Mouse (Mus musculus) myocyte (in vitro differentiated cells): Measurements from ENCODE around the gene Ccdc163. TPM values are rescaled to one million over a fixed set of nuclear protein-coding genes. Genes with fewer than 3 reads are reported as not detected.
"Not testable (repeated sequence)": the region's sequence is repeated elsewhere in the genome, so short reads cannot be mapped to it uniquely, and the experiment has no call there.

Experiments
- H3K27me3 ChIP-seq: one replicate; pipeline ENCODE4 v1.6.1; 2011; ENCODE audit not compliant: control insufficient read depth, insufficient read depth, insufficient read length
- H3K36me3 ChIP-seq: one replicate; pipeline ENCODE4 v1.6.1; 2011; ENCODE audit not compliant: control insufficient read depth, insufficient read depth
- H3K4me2 ChIP-seq: one replicate; pipeline ENCODE4 v1.6.1; 2011; ENCODE audit warnings: low read depth, control low read depth
- H3K4me3 ChIP-seq: one replicate; pipeline ENCODE4 v1.5.1; 2011; ENCODE audit warnings: mild to moderate bottlenecking, control low read depth, moderate library complexity
- H3K79me2 ChIP-seq: one replicate; pipeline ENCODE4 v1.6.1; 2011; ENCODE audit not compliant: control insufficient read depth, insufficient read depth
- H3ac ChIP-seq: one replicate; pipeline ENCODE4 v1.6.1; 2011; ENCODE audit not compliant: control insufficient read depth, insufficient read length
- CEBPB ChIP-seq: IDR thresholded peaks from 2 replicates; pipeline ENCODE4 v1.6.1; 2011; ENCODE audit warnings: mild to moderate bottlenecking, moderate library complexity; ENCODE audit not compliant: poor library complexity, insufficient read depth, severe bottlenecking
- E2F4 ChIP-seq: IDR thresholded peaks from one replicate; pipeline ENCODE4 v1.6.1; 2011; ENCODE audit warnings: mild to moderate bottlenecking, control low read depth, moderate library complexity; ENCODE audit not compliant: insufficient read depth
- MAX ChIP-seq: IDR thresholded peaks from one replicate; pipeline ENCODE4 v1.6.1; 2011; ENCODE audit warnings: low read depth, mild to moderate bottlenecking, control low read depth
- MYOD1 ChIP-seq, 3 experiments: IDR thresholded peaks; one replicate each; pipeline ENCODE4 v1.6.1; 2011; ENCODE audit warnings: control low read depth in 2 of 3, low read depth in 2 of 3, mild to moderate bottlenecking in 2 of 3, moderate library complexity in 1 of 3; ENCODE audit not compliant: insufficient read length in 2 of 3, control insufficient read depth in 1 of 3
- MYOG ChIP-seq, 3 experiments: IDR thresholded peaks; one replicate each; pipeline ENCODE4 v1.6.1; 2011; ENCODE audit warnings: control low read depth in 2 of 3, low read depth in 2 of 3, mild to moderate bottlenecking in 2 of 3; ENCODE audit not compliant: insufficient read length in 2 of 3, control insufficient read depth in 1 of 3, insufficient read depth in 1 of 3
- POLR2A ChIP-seq: IDR thresholded peaks from one replicate; pipeline ENCODE4 v1.6.1; 2011; ENCODE audit warnings: low read depth, mild to moderate bottlenecking, control low read depth, moderate library complexity; ENCODE audit not compliant: insufficient read length
- POLR2AphosphoS2 ChIP-seq: IDR thresholded peaks from one replicate; pipeline ENCODE4 v1.6.1; 2011; ENCODE audit warnings: low read depth, control low read depth; ENCODE audit not compliant: insufficient read length
- REST ChIP-seq: IDR thresholded peaks from one replicate; pipeline ENCODE4 v1.6.1; 2011; ENCODE audit warnings: mild to moderate bottlenecking, control low read depth, moderate library complexity; ENCODE audit not compliant: insufficient read depth, insufficient read length
- SRF ChIP-seq: IDR thresholded peaks from one replicate; pipeline ENCODE4 v1.6.1; 2011; ENCODE audit warnings: low read depth; ENCODE audit not compliant: control insufficient read depth, insufficient read length
- TCF12 ChIP-seq: IDR thresholded peaks from one replicate; pipeline ENCODE4 v1.6.1; 2011; ENCODE audit warnings: mild to moderate bottlenecking, control low read depth; ENCODE audit not compliant: poor library complexity, insufficient read depth, severe bottlenecking
- TCF3 ChIP-seq: IDR thresholded peaks from one replicate; pipeline ENCODE4 v1.6.1; 2011; ENCODE audit warnings: low read depth, control low read depth; ENCODE audit not compliant: insufficient read length
- USF1 ChIP-seq: IDR thresholded peaks from one replicate; pipeline ENCODE4 v1.6.1; 2011; ENCODE audit warnings: low read depth, mild to moderate bottlenecking, control low read depth, moderate library complexity
- polyA plus RNA-seq: library from polyadenylated mRNA; unstranded; fragments of >200 nt; fragmentation: generic; extraction: Trizol; gene quantifications from one replicate; pipeline ENCODE4 v1.2.1, GENCODE M21; 2012; ENCODE audit warnings: missing spikeins

Ccdc163 gene
- polyA plus RNA-seq, 1 experiment, result 18.9 TPM

GRCm38 (mm10) chr4:116677808-116678207, 30.5 kb upstream of the Ccdc163 start:
- no peaks in the 10 kb centered on the region for H3K27me3 ChIP-seq
- no peaks in the 10 kb centered on the region for H3K36me3 ChIP-seq
- no peak overlapping the region for H3K4me2 ChIP-seq
- H3K4me3 ChIP-seq, result no peak overlapping the region
- TF ChIP-seq REST (no peak), TCF3 (no peak), SRF (no peak), USF1 (no peak), MYOD1 (IDR thresholded peaks at IDR 0.05; ENCODE audit: control insufficient read depth in 1 of 3, insufficient read length in 2 of 3, low read depth in 2 of 3) (no peak), MAX (no peak), E2F4 (no peak), POLR2AphosphoS2 (no peak), POLR2A (no peak), CEBPB (no peak), MYOG (IDR thresholded peaks at IDR 0.05; ENCODE audit: control insufficient read depth in 1 of 3, insufficient read depth in 1 of 3, insufficient read length in 2 of 3, low read depth in 2 of 3) (no peak), TCF12 (no peak)
- H3ac ChIP-seq, result no peak overlapping the region
- H3K79me2 ChIP-seq, result no peaks in the 10 kb centered on the region

GRCm38 (mm10) chr4:116679141-116679540, 29.2 kb upstream of the Ccdc163 start:
- no peak overlapping the region for H3K4me2 ChIP-seq
- no peaks in the 10 kb centered on the region for H3K79me2 ChIP-seq
- no peak overlapping the region for H3ac ChIP-seq
- no peaks in the 10 kb centered on the region for H3K27me3 ChIP-seq
- TF ChIP-seq POLR2A, result no peak
- no peak for TF ChIP-seq USF1
- TF ChIP-seq E2F4, result no peak
- no peak for TF ChIP-seq MYOG (IDR thresholded peaks at IDR 0.05; ENCODE audit: control insufficient read depth in 1 of 3, insufficient read depth in 1 of 3, insufficient read length in 2 of 3, low read depth in 2 of 3)
- no peaks in the 10 kb centered on the region for H3K36me3 ChIP-seq
- H3K4me3 ChIP-seq, result no peak overlapping the region

- H3K4me2 ChIP-seq, H3K27me3 ChIP-seq, H3K79me2 ChIP-seq, H3K36me3 ChIP-seq, H3K4me3 ChIP-seq, H3ac ChIP-seq: not testable (repeated sequence)
Measured at GRCm38 (mm10) chr4:116680521-116680920, 27.8 kb upstream of the Ccdc163 start.

- TF ChIP-seq MYOD1 (IDR thresholded peaks at IDR 0.05; ENCODE audit: control insufficient read depth in 1 of 3, insufficient read length in 2 of 3, low read depth in 2 of 3), result no peak
- TF ChIP-seq MYOG (IDR thresholded peaks at IDR 0.05; ENCODE audit: control insufficient read depth in 1 of 3, insufficient read depth in 1 of 3, insufficient read length in 2 of 3, low read depth in 2 of 3), result no peak
- no peak for TF ChIP-seq E2F4
- TF ChIP-seq MAX, result no peak
- no peak for TF ChIP-seq TCF12
- no peak for TF ChIP-seq CEBPB
- TF ChIP-seq POLR2AphosphoS2, result no peak
- no peak for TF ChIP-seq TCF3
- no peak for TF ChIP-seq REST
- no peak for TF ChIP-seq POLR2A
- no peak for TF ChIP-seq SRF
- TF ChIP-seq USF1, result no peak
- H3K4me2 ChIP-seq, result no peak overlapping the region
- no peak overlapping the region for H3ac ChIP-seq
- peaks cover 32% of the 10 kb centered on the region for H3K79me2 ChIP-seq
- H3K4me3 ChIP-seq, result no peak overlapping the region
- H3K27me3 ChIP-seq, result no peaks in the 10 kb centered on the region
- H3K36me3 ChIP-seq, result peaks cover 15% of the 10 kb centered on the region
Measured at GRCm38 (mm10) chr4:116683957-116684356, 24.4 kb upstream of the Ccdc163 start.

- Histone ChIP-seq H3K27me3 (no peaks in the 10 kb centered on the region), H3K36me3 (peaks cover 22% of the 10 kb centered on the region), H3ac (no peak overlapping the region), H3K4me2 (peak overlapping the region; percentile 70), H3K4me3 (peak overlapping the region; percentile 79), H3K79me2 (peaks cover 39% of the 10 kb centered on the region)
- TF ChIP-seq POLR2AphosphoS2, result no peak
- no peak for TF ChIP-seq USF1
- no peak for TF ChIP-seq E2F4
- TF ChIP-seq POLR2A, result no peak
- TF ChIP-seq MYOD1 (IDR thresholded peaks at IDR 0.05; ENCODE audit: control insufficient read depth in 1 of 3, insufficient read length in 2 of 3, low read depth in 2 of 3), result no peak
- TF ChIP-seq MAX, result no peak
- TF ChIP-seq TCF12, result no peak
- TF ChIP-seq REST, result no peak
- TF ChIP-seq SRF, result no peak
- no peak for TF ChIP-seq TCF3
Measured at GRCm38 (mm10) chr4:116684665-116685064, 23.6 kb upstream of the Ccdc163 start.
